Mouse (Mus musculus): Measurements from ENCODE around the gene Gng3. TPM values are rescaled to one million over a fixed set of nuclear protein-coding genes. Genes with fewer than 3 reads are reported as not detected.

Gene Gng3
- total and polyA plus RNA-seq, 3 experiments, result 0.15 to 2.5 TPM; not detected in 1

- no peak for TF ChIP-seq CHD2 (IDR thresholded peaks at IDR 0.05; ENCODE audit: low read length)
- peak; percentile 52 to 80 (median 55) for TF ChIP-seq CTCF (IDR thresholded peaks at IDR 0.05 in 2 of 3, conservative IDR thresholded peaks at IDR 0.05 in 1 of 3; ENCODE audit: control insufficient read depth in 1 of 3, insufficient read depth in 1 of 3, low read depth in 2 of 3, low read length in 3 of 3, poor library complexity in 1 of 3, severe bottlenecking in 1 of 3)
- no peak for TF ChIP-seq JUND (IDR thresholded peaks at IDR 0.05; ENCODE audit: low read depth, low read length)
- TF ChIP-seq ZC3H11A (IDR thresholded peaks at IDR 0.05; ENCODE audit: low read depth, low read length), result peak; percentile 82
- TF ChIP-seq USF2 (IDR thresholded peaks at IDR 0.05; ENCODE audit: borderline replicate concordance in 1 of 2, insufficient read depth in 1 of 2, low read depth in 1 of 2, low read length in 2 of 2), result no peak
- TF ChIP-seq NRF1 (IDR thresholded peaks at IDR 0.05; ENCODE audit: insufficient read depth, low read depth, low read length, poor library complexity, severe bottlenecking), result no peak
- TF ChIP-seq CHD1 (IDR thresholded peaks at IDR 0.05; ENCODE audit: low read depth, low read length), result no peak
- TF ChIP-seq MAX (IDR thresholded peaks at IDR 0.05; ENCODE audit: low read length), result no peak
- TF ChIP-seq ZKSCAN1 (IDR thresholded peaks at IDR 0.05; ENCODE audit: low read depth, low read length), result no peak
- TF ChIP-seq MYB (IDR thresholded peaks at IDR 0.05; ENCODE audit: low read depth, low read length), result no peak
- no peak for TF ChIP-seq BHLHE40 (IDR thresholded peaks at IDR 0.05; ENCODE audit: borderline replicate concordance, low read depth, low read length)
- TF ChIP-seq MYC (IDR thresholded peaks at IDR 0.05; ENCODE audit: low read depth, low read length), result no peak
- 0 out of 2 replicates have a peak, but pooled peaks have one; percentile 28 for TF ChIP-seq SIN3A (IDR thresholded peaks at IDR 0.05; ENCODE audit: low read length)
- no peak for TF ChIP-seq ETS1 (IDR thresholded peaks at IDR 0.05; ENCODE audit: low read depth, low read length)
These were observed 20.0 kb upstream of the Gng3 start (continued) for GRCm38 (mm10) chr19:8859018-8859417.

GRCm38 (mm10) chr19:8857689-8858088, 18.7 kb upstream of the Gng3 start:
- H3K27ac ChIP-seq (ENCODE audit: control insufficient read depth, low read depth, low read length), result no peak overlapping the region
- no peaks in the 10 kb centered on the region for H3K9me3 ChIP-seq (replicated peaks; ENCODE audit: insufficient read depth, low read length)
- TF ChIP-seq USF1 (IDR thresholded peaks at IDR 0.05; ENCODE audit: low read depth, low read length) (peak; percentile 88), SIN3A (IDR thresholded peaks at IDR 0.05; ENCODE audit: low read length) (peak; percentile 43; the same call in 1 of the 2 replicates), USF2 (IDR thresholded peaks at IDR 0.05; ENCODE audit: borderline replicate concordance in 1 of 2, insufficient read depth in 1 of 2, low read depth in 1 of 2, low read length in 2 of 2) (0 out of 4 replicates have a peak, but pooled peaks of 1 of the 2 experiments have one; percentile 46), MXI1 (IDR thresholded peaks at IDR 0.05; ENCODE audit: low read depth, low read length) (peak; percentile 64; the same call in 1 of the 2 replicates), SMC3 (IDR thresholded peaks at IDR 0.05; ENCODE audit: low read depth, low read length) (peak; percentile 89), MAX (IDR thresholded peaks at IDR 0.05; ENCODE audit: low read length) (peak; percentile 71), HCFC1 (IDR thresholded peaks at IDR 0.05; ENCODE audit: low read depth, low read length) (no peak), ZC3H11A (IDR thresholded peaks at IDR 0.05; ENCODE audit: low read depth, low read length) (peak; percentile 85), MYB (IDR thresholded peaks at IDR 0.05; ENCODE audit: low read depth, low read length) (no peak), MAFK (IDR thresholded peaks at IDR 0.05; ENCODE audit: borderline replicate concordance, low read depth, low read length) (peak; percentile 99), ZMIZ1 (IDR thresholded peaks at IDR 0.05; ENCODE audit: low read depth, low read length) (no peak), CTCF (IDR thresholded peaks at IDR 0.05 in 2 of 3, conservative IDR thresholded peaks at IDR 0.05 in 1 of 3; ENCODE audit: control insufficient read depth in 1 of 3, insufficient read depth in 1 of 3, low read depth in 2 of 3, low read length in 3 of 3, poor library complexity in 1 of 3, severe bottlenecking in 1 of 3) (peak; percentile 73 to 85 (median 78)), MYC (IDR thresholded peaks at IDR 0.05; ENCODE audit: low read depth, low read length) (peak; percentile 89), RAD21 (IDR thresholded peaks at IDR 0.05; ENCODE audit: low read depth, low read length) (peak; percentile 90), BHLHE40 (IDR thresholded peaks at IDR 0.05; ENCODE audit: borderline replicate concordance, low read depth, low read length) (peak; percentile 75; the same call in 1 of the 2 replicates), CHD1 (IDR thresholded peaks at IDR 0.05; ENCODE audit: low read depth, low read length) (no peak), MEF2A (IDR thresholded peaks at IDR 0.05; ENCODE audit: extremely low read depth, insufficient replicate concordance, low read depth, low read length, poor library complexity, severe bottlenecking) (no peak), ETS1 (IDR thresholded peaks at IDR 0.05; ENCODE audit: low read depth, low read length) (no peak)
- H3K27me3 ChIP-seq (ENCODE audit: control insufficient read depth in 1 of 2, insufficient read depth in 2 of 2, low read length in 2 of 2), result no peaks in the 10 kb centered on the region
- no peaks in the 10 kb centered on the region for H3K36me3 ChIP-seq (ENCODE audit: control insufficient read depth in 1 of 2, insufficient read depth in 2 of 2, low read length in 2 of 2)
- no peaks in the 10 kb centered on the region for H3K79me2 ChIP-seq (ENCODE audit: control insufficient read depth, insufficient read depth, low read length, poor library complexity)
- no peaks in the 10 kb centered on the region for H3K4me1 ChIP-seq (ENCODE audit: control insufficient read depth in 1 of 2, insufficient read depth in 2 of 2, low read length in 2 of 2)
- peak; percentile 76 for DNase-seq (ENCODE audit: low read depth, low spot score)
- H3K9ac ChIP-seq (ENCODE audit: control insufficient read depth, low read depth, low read length, poor library complexity, severe bottlenecking), result no peak overlapping the region
- no peak overlapping the region for H3K4me3 ChIP-seq (ENCODE audit: control insufficient read depth in 1 of 2, insufficient read depth in 1 of 2, low read depth in 2 of 2, low read length in 2 of 2)
